Mouse (Mus musculus) urinary bladder, adult 2 months (tissue): Measurements from ENCODE around the gene Thbs4. TPM values are rescaled to one million over a fixed set of nuclear protein-coding genes. Genes with fewer than 3 reads are reported as not detected.
A peak's percentile ranks its signal among the peaks of the same experiment; 100 is the strongest.

ENCODE experiments used
- DNase-seq: peaks from one replicate; pipeline ENCODE4 v3.0.0; 2022; ENCODE audit warnings: low spot score
- polyA plus RNA-seq: library from polyadenylated mRNA; depleted of rRNA; stranded (reverse); fragments of >200 nt; gene quantifications from 2 replicates; pipeline ENCODE4 v1.2.3, GENCODE M21; 2012

Thbs4 gene
- polyA plus RNA-seq, 1 experiment, result 0.43 TPM

DNA sequence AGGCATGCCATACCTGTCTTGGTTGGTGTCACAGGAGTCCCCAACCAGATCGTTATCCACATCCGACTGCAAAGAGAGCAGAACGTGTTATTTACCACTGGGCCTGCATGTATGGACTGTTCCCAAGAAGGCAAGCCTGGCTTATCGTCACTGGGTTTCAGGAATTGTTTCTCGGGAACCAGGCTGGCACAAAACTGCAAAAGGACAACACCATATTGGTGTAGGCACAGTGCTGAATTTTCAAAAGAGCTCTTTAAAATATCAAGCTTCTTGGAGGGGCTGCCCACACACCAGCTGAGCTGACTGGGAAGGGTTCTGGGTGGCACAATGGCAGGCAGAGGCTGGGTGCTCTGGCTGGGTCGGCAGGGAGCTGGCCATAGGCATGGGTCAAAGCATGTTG lies 34.1 kb downstream of the Thbs4 start:
- no peak for DNase-seq

DNA sequence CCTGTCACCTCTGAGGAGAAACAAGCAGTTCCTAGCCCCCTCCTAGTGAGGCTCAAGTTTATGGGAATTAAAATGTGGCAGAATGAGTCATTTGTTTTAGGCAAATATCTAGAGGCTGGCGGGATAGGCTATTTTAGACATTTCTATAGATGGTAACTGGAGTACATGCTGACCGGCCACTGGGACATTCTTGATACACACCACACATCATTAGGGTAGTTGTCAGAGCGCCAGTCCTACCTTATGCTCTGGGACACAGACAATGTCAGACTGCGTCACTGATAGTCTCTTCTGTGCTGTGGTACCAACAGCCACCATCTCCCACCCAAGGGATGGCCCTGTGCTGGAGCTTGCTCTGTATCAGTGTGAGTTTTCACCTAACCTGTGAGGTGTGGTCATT lies 35.5 kb downstream of the Thbs4 start:
- DNase-seq, result no peak

DNA sequence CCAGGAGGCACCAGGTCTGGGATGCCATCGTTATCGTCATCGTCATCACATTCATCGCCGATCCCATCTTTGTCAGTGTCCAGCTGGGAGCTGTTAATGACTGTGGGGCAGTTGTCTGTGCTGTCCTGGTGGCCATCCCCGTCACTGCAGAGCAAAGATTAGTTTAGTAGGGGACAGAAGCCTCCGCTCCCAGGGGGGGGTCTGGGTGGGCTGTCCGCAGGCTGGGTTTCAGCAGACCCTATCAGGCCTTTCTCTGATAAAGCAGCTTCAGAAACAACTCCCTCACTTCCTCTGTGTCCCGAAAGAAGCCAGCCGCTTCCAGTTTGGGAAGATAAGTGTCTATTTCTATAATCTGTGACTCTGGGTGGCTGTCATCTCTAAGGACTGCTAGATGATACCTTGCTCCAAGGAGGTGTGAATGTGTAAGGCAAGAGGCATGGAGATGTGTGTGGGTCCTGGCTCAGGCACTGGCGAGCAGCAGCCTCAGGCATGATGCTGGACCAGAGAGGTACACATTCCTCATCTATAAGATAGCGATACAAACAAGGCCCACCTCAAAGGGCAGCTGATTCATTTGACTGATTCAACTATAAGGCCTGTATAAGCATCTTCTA lies 36.5 kb downstream of the Thbs4 start:
- DNase-seq, result no peak

DNA sequence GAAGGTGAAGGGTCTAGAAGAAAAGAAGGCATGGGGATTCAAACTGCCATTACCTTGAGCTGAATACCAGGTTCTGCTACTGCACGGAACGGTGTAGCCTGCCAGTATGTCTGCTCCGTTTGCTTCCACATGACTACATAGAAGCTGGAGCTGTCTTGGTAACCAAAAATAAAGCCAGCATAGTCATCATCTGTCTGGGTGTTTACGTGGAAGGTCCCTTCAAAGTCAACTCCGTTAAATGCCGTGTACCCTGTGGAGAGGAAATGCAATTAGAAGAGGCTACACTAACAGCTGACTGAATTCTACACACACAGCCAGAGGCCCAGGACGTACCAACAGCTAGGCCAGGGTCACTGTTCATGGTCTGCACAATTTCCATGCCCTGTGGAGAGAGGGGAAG lies 39.6 kb downstream of the Thbs4 start:
- DNase-seq, result no peak

DNA sequence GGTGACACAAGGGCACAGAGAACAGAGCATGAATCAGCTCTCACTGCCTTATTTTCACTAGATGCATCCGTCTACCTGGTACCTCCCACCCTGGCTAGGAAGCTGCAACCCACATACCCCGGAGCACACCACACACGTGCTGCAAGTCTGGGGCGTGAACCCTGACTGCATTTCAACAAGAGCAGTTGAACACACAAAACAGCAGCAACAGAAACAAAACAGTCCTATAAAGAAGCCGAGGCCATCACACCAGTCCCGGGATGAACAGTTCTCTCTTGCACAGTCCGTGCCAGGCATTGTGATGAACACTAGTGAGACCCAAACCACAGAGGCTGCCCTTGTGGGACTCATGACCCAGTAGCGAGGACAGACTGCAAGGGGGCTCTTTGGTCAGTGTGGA lies 40.9 kb downstream of the Thbs4 start:
- no peak for DNase-seq

DNA sequence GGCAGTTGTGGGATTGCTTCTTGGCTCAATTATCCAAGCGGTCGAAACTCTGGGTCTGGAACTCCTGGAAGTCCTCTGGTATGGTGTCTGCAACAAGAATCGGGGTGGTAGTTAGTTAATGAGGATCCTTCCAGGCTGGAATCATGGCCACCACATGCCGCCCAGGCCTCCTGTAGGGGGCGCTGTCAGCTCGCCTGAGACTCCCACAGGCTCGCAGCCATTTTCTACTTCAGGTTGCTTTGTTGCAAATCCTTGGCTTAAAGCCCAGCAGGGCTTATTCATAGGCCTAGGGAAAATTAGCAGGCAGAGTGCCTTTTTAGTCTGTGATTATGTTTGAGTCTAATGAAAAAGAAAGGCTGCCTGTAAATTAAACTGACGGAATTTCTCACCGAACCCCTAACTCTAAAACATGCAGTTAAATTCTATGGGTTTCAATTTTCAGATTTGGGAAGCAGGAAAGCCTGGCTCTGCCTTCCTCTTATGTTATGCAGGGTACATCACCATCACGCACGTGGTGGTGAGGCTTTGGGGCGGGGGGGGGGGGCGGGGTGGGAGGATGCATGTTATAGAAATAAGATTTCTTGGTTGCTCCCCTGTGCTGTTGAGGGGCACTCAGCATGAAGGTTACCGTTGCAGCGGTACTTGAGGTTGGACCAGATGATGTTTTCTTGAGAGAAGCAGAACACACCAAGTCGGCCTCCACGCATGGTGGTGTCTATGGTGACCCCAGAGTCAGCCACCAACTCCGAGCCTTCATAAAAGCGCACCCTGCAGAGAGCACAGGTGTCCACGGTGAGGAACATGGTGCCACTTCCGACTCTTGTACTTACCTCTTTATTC lies 42.7 kb downstream of the Thbs4 start:
- peak; percentile 53 for DNase-seq

DNA sequence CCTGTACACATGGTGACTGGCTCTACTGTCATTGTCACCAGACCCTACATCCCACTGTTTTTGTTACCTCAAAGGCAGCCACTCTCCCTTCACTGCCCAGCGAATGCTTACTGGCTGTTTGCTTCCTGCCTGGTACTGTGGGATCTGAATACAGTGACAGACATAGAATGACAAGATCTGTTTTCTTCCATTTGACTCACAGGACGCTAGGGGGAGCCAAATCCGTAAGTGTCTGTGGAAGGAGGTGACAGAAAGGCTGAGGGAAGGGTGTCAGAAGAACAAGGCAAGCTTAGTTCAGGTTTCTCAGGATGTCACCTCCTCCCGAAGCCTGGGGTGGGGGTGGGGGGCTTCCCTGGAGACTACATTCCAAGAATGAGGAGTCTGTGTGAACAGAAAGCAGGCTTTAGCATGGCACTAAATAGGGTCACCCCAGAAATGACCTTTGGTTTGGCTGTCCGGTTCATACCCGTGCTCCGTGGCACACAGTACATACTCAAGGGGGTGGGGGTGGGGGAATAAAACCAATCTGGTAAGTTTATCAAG lies 43.6 kb downstream of the Thbs4 start:
- no peak for DNase-seq

DNA sequence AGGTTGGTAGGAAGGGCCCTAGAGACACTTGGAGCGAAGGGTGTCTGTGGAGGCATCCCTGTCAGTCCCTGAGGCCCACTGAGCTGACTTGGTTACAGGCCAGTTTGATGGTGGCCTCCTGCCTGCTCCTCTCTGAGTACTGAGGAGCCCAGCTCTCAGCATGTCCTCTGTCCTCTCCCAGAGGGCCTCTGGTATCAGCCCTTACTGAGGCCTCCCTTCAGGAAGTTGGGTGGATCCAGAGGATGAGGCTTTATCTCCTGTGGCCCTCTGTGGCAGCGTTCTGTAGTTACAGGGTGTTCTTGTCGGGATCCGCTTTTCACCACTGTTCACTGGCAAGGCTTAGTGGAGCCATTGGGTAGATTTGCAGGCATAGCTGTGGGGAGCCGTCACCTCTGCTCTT lies 51.3 kb downstream of the Thbs4 start:
- DNase-seq, result no peak

DNA sequence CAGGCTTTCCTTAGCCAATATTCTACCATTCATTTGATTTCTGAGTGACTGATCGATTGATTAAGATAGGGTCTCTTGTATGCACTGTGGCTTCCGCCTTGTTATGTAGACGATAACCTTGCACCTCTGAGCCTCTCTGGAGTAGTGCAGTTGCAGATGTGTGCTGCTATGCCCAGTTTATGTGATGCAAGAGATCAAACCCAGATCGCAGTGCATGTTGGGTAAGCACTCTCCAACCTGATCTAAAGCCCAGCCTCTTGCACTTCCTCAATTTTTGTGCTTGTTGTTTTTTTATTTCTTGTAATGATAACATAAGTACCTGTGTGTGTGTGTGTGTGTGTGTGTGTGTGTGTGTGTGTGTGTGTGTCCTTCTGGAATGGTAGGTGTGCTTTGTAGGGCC lies 51.7 kb downstream of the Thbs4 start:
- no peak for DNase-seq

DNA sequence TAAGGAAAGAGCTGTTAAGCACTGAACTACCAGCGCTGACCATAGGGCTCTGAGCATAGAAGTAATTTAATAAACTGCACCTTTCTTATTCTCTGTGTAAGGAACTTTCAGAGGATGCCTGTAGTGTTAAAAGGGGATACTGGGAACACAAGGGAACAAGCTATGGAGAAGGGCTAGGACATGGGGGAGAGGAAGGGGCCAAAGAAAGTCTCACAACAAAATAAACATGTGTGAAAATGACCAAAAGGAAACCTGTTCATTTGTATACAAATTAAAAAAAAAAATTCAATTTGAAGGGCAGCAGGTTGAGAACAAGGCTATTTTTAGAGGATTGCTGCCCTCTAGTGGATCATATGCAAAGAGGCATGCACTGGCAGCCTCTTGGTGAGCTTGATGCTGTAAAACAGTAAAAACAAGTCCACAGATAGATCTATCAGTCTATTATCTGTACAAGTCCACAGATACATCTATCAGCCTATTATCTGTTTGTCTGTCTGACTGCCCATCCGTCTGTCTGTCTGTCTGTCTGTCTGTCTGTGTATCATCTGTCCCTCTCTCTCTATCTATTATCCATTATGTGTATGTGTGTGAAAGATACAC lies 53.8 kb downstream of the Thbs4 start:
- no peak for DNase-seq

DNA sequence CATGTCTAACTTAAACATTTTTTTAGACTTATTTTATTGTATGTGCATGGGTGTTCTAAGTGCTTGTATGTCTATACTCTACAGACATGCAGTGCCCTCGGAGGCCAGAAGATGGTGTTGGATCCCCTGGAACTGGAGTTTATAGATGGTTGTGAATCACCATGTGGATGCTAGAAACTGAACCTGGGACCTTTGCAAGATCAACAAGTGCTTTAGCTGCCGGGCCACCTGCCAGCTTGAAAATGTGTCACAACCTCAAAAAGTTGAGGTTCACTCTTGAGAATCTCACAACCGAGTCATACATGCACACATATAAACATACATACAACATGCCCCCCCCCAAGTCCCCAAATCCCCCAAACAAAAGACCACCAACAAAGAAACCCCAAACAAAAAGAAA lies 54.8 kb downstream of the Thbs4 start:
- DNase-seq, result no peak

DNA sequence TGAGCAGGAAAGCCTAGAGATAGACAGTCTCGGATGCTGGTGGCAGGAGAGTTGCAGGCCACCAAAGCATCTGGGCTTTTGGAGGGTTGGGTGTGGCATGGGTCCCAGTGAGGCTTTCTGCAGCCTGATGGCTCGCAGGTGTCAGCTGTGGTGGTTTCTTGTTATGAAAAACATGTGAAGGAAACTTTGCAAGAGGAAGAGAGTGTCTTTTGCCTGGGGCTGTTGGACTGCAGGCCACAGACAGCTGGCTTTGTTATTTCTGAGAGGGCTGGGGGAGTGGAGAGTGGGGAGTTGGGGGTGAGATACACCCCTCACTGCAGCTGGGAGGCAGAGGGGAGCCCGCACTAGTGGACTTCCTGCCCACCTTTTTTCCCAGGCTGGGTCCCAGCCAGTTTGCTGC lies 55.8 kb downstream of the Thbs4 start:
- no peak for DNase-seq

DNA sequence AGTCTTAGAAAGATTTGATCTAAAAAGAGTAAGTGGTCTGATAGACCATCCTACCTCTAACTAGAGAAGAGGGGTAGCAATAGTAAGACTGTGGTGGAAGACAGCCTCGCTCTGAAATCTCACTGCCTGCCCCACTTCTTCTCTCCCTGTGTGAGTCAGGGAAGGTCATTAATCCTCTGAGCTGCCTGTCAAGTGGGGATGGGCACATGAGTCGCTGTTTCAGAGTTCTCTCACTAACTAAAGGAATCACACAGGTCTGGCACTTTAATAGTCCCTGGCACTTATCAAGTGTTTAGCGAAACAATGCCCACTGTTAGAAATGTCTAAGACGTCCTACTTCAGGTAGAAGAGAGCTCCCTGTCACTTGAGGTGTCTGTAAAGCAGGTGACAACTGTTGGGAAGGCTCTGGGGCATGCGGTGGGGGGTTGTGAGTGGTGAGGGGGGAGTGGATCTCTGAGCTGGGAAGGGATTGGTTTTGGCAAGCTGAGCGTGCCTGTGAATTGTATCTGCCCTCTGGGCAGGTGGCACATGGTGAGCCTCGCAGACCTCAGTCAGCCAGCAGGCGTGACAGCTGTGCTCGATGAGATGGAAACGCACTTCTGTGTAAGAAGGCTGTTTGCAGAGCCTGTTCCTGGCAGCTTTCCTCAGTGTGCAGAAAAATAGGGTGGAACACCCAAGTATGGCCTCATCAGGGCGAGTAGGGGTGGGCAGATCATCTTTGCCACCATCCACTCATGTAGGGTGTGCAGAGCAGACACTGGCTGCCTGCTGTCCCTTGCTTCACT lies 57.9 kb downstream of the Thbs4 start:
- no peak for DNase-seq

DNA sequence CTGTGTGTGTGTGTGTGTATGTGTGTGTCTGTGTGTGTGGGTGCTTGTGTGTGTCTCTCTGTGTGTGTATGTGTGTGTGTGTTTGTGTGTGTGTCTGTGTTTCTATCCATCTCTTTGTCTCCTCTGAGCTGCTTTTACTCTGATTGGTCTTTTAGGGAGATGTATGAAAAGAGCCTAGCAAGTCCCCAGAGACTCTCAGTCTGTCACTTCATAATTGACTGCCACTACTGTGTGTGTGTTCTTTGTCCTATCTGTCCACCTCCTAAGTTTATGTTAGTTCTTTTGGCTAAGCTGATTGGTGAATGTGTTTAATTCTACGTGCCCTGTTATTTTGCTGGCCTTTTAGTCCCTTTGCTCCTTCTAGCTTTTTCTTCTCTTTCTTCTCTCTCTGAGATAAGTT lies 58.9 kb downstream of the Thbs4 start:
- no peak for DNase-seq

DNA sequence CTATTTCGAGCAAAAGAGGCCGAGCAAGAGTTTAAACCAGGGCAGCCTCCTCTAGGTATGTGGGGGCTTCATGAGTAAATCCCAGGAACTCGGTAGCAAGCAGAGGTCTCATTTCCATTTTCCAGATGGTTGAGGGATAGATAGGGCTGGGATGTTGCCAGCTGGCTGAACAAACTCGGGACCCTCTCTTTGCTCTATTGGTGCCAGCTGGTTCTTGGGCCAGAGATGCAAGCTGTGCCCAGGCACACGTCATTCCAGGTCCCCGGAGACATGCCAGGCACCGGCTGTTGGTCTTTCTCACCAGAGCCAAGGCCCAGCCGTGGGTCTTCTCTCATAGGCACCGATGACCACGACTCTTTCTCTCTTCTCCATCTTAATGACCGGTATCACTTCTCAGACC lies 60.9 kb downstream of the Thbs4 start:
- no peak for DNase-seq

DNA sequence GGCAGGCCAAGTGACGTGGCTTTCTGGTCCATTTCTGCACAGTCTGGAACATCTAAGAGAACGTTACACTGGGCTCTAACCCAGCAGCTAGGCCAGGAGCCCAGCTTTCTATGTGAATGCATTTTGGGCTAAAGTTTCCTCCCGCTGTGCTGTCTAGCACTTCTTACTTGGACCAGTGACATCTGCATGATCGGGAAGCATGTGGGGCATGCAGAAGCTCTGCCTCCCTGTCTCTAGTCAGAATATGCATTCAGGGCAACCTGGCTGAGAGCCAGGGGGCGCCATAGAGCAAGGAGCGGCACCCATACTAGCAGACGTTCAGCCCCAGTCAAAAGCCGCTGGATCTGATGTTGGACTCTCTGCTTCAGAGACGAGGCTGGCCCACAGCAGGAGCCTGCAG lies 61.4 kb downstream of the Thbs4 start:
- DNase-seq, result peak; percentile 35

DNA sequence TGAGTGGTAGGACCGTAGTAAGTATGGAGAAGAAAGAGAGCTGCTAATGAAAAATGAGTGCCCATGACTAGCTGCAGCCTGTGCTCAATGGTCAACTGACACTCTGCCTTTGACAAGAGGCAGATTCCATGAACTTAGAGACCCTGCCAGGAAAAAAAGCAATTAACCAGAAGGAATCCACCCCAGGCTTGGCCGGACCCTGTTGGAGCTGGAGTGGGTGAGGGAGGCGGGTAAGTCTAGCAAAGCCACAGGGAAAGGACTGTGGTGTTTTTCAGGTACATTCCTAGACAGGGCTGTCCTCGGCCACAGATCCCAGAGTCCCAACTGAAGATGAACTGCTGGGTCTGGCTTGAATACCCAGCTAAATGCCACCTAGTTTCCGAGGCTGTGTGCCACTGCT lies 61.8 kb downstream of the Thbs4 start:
- no peak for DNase-seq

DNA sequence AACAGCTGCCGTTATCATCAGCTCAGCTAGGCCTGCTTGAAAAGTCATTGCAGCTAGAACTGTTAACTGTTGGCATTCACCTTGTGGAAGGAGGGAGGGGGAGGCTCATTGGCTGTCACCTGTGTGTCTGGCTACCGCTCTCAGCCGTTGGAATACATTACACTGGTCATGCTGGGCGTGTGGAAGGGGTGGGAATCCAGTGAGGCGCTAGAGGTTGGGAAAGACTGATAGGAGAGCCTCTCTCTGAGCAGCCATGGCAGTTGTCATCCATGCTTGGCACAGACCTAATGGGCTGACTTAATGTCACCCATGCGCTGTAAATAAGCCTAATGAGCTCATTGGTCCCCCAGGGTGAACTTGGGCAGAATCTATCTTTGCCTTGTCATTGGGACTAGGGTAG lies 62.8 kb downstream of the Thbs4 start:
- DNase-seq, result no peak

DNA sequence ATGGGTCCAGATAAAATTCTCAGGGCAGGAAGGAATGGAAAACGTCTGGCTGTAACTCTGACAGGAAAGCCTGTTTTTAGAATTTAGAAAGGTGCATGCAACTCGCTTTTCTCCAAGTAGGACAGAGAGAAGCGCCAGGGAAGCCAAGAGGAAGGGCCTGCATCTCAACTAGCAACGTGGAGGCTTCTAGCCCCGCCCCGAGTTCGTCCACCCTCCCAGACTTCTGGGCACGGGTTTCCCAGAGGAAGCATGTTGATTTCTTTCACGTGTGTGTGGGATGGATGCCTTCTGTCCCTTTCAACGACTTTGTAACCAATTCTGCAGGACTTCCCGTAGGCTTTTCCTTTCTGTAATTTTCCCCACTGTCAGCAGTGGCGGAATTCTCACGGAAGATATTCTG lies 64.8 kb downstream of the Thbs4 start:
- DNase-seq, result no peak

DNA sequence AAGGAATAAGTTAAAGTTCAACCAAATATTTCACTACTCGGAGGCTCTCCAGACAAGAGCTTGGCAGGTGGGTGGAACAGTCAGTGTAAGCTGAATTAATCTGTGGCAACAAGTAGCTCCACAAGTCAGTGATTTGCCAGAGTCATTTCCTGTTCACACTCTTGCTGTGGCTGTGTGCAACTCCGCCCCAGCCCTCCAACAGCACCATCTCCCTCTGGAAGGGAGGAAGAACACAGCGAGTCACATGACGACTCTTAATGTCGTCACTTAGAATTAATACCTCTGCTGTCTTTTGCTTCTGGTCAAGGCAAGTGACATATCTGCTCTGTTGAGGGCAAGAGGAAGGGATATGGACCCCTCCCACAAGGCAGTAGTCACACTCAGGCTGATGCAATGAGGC lies 72.2 kb downstream of the Thbs4 start:
- DNase-seq, result no peak

DNA sequence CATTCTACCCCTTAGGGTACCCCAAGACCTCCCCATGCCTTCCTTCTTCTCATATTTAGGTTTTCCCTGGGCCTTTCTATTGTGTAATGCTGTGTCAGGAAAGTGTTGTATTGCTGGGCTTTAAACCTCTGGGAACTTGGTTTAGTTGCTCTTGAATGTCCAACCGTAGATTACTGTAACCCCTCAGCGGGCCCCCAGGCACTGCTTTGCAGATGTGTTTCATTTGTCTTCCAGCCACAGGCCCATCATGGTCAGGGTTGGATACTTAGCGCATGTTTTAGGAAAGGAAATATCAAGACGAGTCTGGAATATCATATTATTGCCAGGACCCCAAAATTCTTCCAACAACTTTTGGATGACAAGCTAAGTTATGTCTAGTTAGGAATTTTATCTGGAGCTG lies 73.6 kb downstream of the Thbs4 start:
- no peak for DNase-seq
